Mouse (Mus musculus): ENCODE data around the gene Gm11060. TPM values are rescaled to one million over a fixed set of nuclear protein-coding genes. Genes with fewer than 3 reads are reported as not detected.

The Gm11060 gene
- not detected in 2 replicates for polyA plus RNA-seq (2012; ENCODE audit: low replicate concordance)

DNA sequence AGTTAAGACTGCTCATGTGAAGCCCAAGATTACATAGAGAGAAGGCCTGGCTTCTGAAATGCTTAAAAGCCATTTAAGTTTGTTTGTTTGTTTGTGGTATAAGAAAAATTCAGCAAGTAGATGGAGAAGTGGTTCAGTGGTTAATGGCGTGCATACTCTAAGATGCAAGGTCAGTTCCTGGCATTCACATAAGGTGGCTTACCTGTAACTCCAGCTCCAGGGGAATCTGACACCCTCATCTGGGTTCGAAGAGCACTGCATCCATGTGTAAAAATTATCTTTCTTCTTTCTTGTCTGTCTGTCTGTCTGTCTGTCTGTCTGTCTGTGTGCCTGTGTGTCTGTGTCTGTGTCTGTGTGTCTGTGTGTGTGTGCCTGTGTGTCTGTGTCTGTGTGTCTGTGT is at the start of gene Gm11060:
TSS of gene Gm11060 (plus strand) at position 301 of the 400 bp plus-strand sequence.

DNA sequence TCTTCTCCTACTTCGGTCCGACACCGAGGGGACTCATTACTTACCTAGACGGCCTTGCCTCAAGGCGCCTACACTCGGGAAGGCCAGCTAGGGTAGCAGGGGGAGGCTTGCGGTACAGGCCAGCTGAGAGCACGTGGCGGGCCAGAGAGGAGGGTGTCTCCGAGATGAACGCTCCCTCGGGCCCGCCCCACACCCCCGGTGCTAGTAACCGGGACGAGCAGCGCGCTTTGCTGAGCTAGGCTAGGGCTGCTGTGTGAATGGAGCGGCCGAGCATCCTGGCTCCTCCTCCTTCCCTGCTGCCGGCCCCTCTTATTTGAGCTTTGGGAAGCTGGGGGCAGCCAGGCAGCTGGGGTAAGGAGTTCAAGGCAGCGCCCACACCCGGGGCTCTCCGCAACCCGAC is 34.5 kb downstream of the Gm11060 start, which contains the start of gene Wt1:
TSS of gene Wt1 (plus strand) at position 251 of the 400 bp plus-strand sequence.

Other genes starting within 250 kb of the Gm11060 start
- gene Prrg4, start 242.1 kb upstream of the Gm11060 start, polyA plus RNA-seq (2012; ENCODE audit: low replicate concordance) = 0.12 TPM in 1 of 2 replicates, not detected in the other
- not detected in 2 replicates for gene Ccdc73, start 224.2 kb upstream of the Gm11060 start, polyA plus RNA-seq (2012; ENCODE audit: low replicate concordance)
- gene Eif3m, start 74.9 kb upstream of the Gm11060 start, polyA plus RNA-seq (2012; ENCODE audit: low replicate concordance) = 2.5 and 8.8 TPM in 2 replicates
- 0.86 and 1.2 TPM in 2 replicates for gene Wt1, start 34.5 kb downstream of the Gm11060 start, polyA plus RNA-seq (2012; ENCODE audit: low replicate concordance)
- not detected in 2 replicates for gene Them7, start 132.3 kb downstream of the Gm11060 start, polyA plus RNA-seq (2012; ENCODE audit: low replicate concordance)

Measured in leukemia stem cell, adult 10-12 weeks (primary cell).